Mouse (Mus musculus) lung, adult 2 months (tissue): Measurements from ENCODE around the gene Elp5. TPM values are rescaled to one million over a fixed set of nuclear protein-coding genes. Genes with fewer than 3 reads are reported as not detected.

ENCODE experiments used
- DNase-seq: peaks from one replicate; pipeline ENCODE4 v3.0.0; 2022
- H3K4me1 ChIP-seq: fragments of 200-500 bp; 2 replicates; pipeline ENCODE4 v1.6.1; 2011; ENCODE audit warnings: low read length; ENCODE audit not compliant: control insufficient read depth, insufficient read depth
- H3K4me3 ChIP-seq: fragments of 200-500 bp; replicated peaks from 2 replicates; pipeline ENCODE3; 2011; ENCODE audit warnings: low read depth, mild to moderate bottlenecking, control low read depth, low read length; ENCODE audit errors: extremely low read depth
- CTCF ChIP-seq: fragments of 200-500 bp; IDR thresholded peaks from 2 replicates; pipeline ENCODE4 v1.5.1; 2011; ENCODE audit warnings: mild to moderate bottlenecking, low read length, control low read depth; ENCODE audit not compliant: insufficient read depth
- POLR2A ChIP-seq: fragments of 200-500 bp; IDR thresholded peaks from 2 replicates; pipeline ENCODE4 v1.6.1; 2011; ENCODE audit warnings: low read depth, mild to moderate bottlenecking, control low read depth, low read length, borderline replicate concordance; ENCODE audit errors: extremely low read depth
- WGBS: fragments of 180-500 bp; shearing (Covaris S2); methylation state at CpG from one replicate; pipeline ENCODE4 v1.1.7; 2018; 5-methylcytosine and 5-hydroxymethylcytosine counted together
- polyA plus RNA-seq: library from polyadenylated mRNA; depleted of rRNA; stranded (reverse); fragments of >200 nt; gene quantifications from 2 replicates; pipeline ENCODE4 v1.2.3, GENCODE M21; 2012; rRNA removed

Gene Elp5
- polyA plus RNA-seq, 1 experiment, result 53.8 TPM

GRCm38 (mm10) chr11:69919053-69919452 lies 63.3 kb downstream of the Elp5 start:
- no peak overlapping the region for H3K4me3 ChIP-seq
- TF ChIP-seq POLR2A, result no peak
- TF ChIP-seq CTCF, result no peak
- peaks cover 18% of the 10 kb centered on the region for H3K4me1 ChIP-seq
- 64% methylated on average over 9 of the region's 9 CpGs for WGBS
- no peak for DNase-seq

Other genes starting within 250 kb of the Elp5 start
- gene Polr2a, start 223.9 kb downstream of the Elp5 start, polyA plus RNA-seq, result 32.0 and 51.1 TPM in 2 replicates
- 1.4 and 2.3 TPM in 2 replicates for gene Slc35g3, start 220.5 kb downstream of the Elp5 start, polyA plus RNA-seq
- gene Zbtb4, start 216.6 kb downstream of the Elp5 start, polyA plus RNA-seq, result 104 and 106 TPM in 2 replicates
- gene Chrnb1, start 186.6 kb downstream of the Elp5 start, polyA plus RNA-seq, result 31.5 and 38.0 TPM in 2 replicates
- 6.9 and 8.0 TPM in 2 replicates for gene Fgf11, start 180.7 kb downstream of the Elp5 start, polyA plus RNA-seq
- 9.4 and 9.5 TPM in 2 replicates for gene Tmem102, start 176.9 kb downstream of the Elp5 start, polyA plus RNA-seq
- not detected in 2 replicates for gene Gm39566, start 167.2 kb downstream of the Elp5 start, polyA plus RNA-seq
- not detected in 2 replicates for gene Spem2, start 164.1 kb downstream of the Elp5 start, polyA plus RNA-seq
- 0.15 and 0.41 TPM in 2 replicates for gene Spem1, start 160.3 kb downstream of the Elp5 start, polyA plus RNA-seq
- 32.3 and 42.0 TPM in 2 replicates for gene Nlgn2, start 144.7 kb downstream of the Elp5 start, polyA plus RNA-seq
- gene Tmem256, start 144.0 kb downstream of the Elp5 start, polyA plus RNA-seq, result 151 and 173 TPM in 2 replicates
- gene Plscr3, start 136.1 kb downstream of the Elp5 start, polyA plus RNA-seq, result 192 and 225 TPM in 2 replicates
- 14.4 and 17.4 TPM in 2 replicates for gene Tnk1, start 123.8 kb downstream of the Elp5 start, polyA plus RNA-seq
- gene Tmem95, start 104.5 kb downstream of the Elp5 start, polyA plus RNA-seq, result not detected in 2 replicates
- 12.6 and 19.1 TPM in 2 replicates for gene Kctd11, start 101.1 kb downstream of the Elp5 start, polyA plus RNA-seq
- 11.2 and 14.3 TPM in 2 replicates for gene Acap1, start 87.0 kb downstream of the Elp5 start, polyA plus RNA-seq
- 0.65 and 1.4 TPM in 2 replicates for gene 2810408A11Rik, start 81.5 kb downstream of the Elp5 start, polyA plus RNA-seq
- 47.7 and 58.1 TPM in 2 replicates for gene Neurl4, start 81.4 kb downstream of the Elp5 start, polyA plus RNA-seq
- gene Gps2, start 68.6 kb downstream of the Elp5 start, polyA plus RNA-seq, result 104 and 112 TPM in 2 replicates
- 216 and 372 TPM in 2 replicates for gene Eif5a, start 60.6 kb downstream of the Elp5 start, polyA plus RNA-seq
- 4.6 and 6.7 TPM in 2 replicates for gene Ybx2, start 46.7 kb downstream of the Elp5 start, polyA plus RNA-seq
- gene Slc2a4, start 34.3 kb downstream of the Elp5 start, polyA plus RNA-seq, result 22.3 and 40.4 TPM in 2 replicates
- gene Cldn7, start 17.7 kb downstream of the Elp5 start, polyA plus RNA-seq, result 60.5 and 63.7 TPM in 2 replicates
- gene Ctdnep1, start 1.4 kb downstream of the Elp5 start, polyA plus RNA-seq, result 88.3 and 102 TPM in 2 replicates
- gene Gabarap, start 8.6 kb upstream of the Elp5 start, polyA plus RNA-seq, result 333 and 615 TPM in 2 replicates
- gene Phf23, start 13.3 kb upstream of the Elp5 start, polyA plus RNA-seq, result 15.0 and 22.9 TPM in 2 replicates
- 16.7 and 20.8 TPM in 2 replicates for gene Dvl2, start 18.1 kb upstream of the Elp5 start, polyA plus RNA-seq
- gene Acadvl, start 32.9 kb upstream of the Elp5 start, polyA plus RNA-seq, result 63.1 and 88.6 TPM in 2 replicates
- gene Dlg4, start 34.4 kb upstream of the Elp5 start, polyA plus RNA-seq, result 28.0 and 33.7 TPM in 2 replicates
- 2.4 and 4.9 TPM in 2 replicates for gene Asgr1, start 71.6 kb upstream of the Elp5 start, polyA plus RNA-seq
- gene Asgr2, start 110.1 kb upstream of the Elp5 start, polyA plus RNA-seq, result 0.51 and 0.52 TPM in 2 replicates
- 12.1 and 17.7 TPM in 2 replicates for gene Mgl2, start 147.8 kb upstream of the Elp5 start, polyA plus RNA-seq
- gene Clec10a, start 173.7 kb upstream of the Elp5 start, polyA plus RNA-seq, result 4.0 and 4.2 TPM in 2 replicates
- 211 and 239 TPM in 2 replicates for gene Slc16a11, start 230.2 kb upstream of the Elp5 start, polyA plus RNA-seq
- 9.2 and 11.3 TPM in 2 replicates for gene Slc16a13, start 238.5 kb upstream of the Elp5 start, polyA plus RNA-seq
- 21.9 and 25.6 TPM in 2 replicates for gene Bcl6b, start 247.3 kb upstream of the Elp5 start, polyA plus RNA-seq